Mouse (Mus musculus): Measurements from ENCODE around the gene Bok. TPM values are rescaled to one million over a fixed set of nuclear protein-coding genes. Genes with fewer than 3 reads are reported as not detected.

Gene Bok
- polyA plus RNA-seq, 1 experiment from 2014 or later: 79.8 TPM

Other genes starting within 250 kb of the Bok start
- gene Hdlbp, start 206.8 kb upstream of the Bok start, polyA plus RNA-seq (2014; fragmentation: Nextera tagmentation; extraction: Ambion mirVana): 65.1 and 80.2 TPM in 2 replicates
- gene Farp2, start 173.6 kb upstream of the Bok start, polyA plus RNA-seq (2014; fragmentation: Nextera tagmentation; extraction: Ambion mirVana): 5.0 and 5.2 TPM in 2 replicates
- 354 and 373 TPM in 2 replicates for gene Stk25, start 27.0 kb upstream of the Bok start, polyA plus RNA-seq (2014; fragmentation: Nextera tagmentation; extraction: Ambion mirVana)
- 89.3 and 91.7 TPM in 2 replicates for gene Atg4b, start 65.8 kb downstream of the Bok start, polyA plus RNA-seq (2014; fragmentation: Nextera tagmentation; extraction: Ambion mirVana)
- 40.6 and 42.8 TPM in 2 replicates for gene Thap4, start 69.2 kb downstream of the Bok start, polyA plus RNA-seq (2014; fragmentation: Nextera tagmentation; extraction: Ambion mirVana)
- gene Dtymk, start 116.3 kb downstream of the Bok start, polyA plus RNA-seq (2014; fragmentation: Nextera tagmentation; extraction: Ambion mirVana): 143 and 148 TPM in 2 replicates
- gene Ing5, start 118.3 kb downstream of the Bok start, polyA plus RNA-seq (2014; fragmentation: Nextera tagmentation; extraction: Ambion mirVana): 8.4 and 9.3 TPM in 2 replicates
- gene D2hgdh, start 139.2 kb downstream of the Bok start, polyA plus RNA-seq (2014; fragmentation: Nextera tagmentation; extraction: Ambion mirVana): 11.3 and 12.5 TPM in 2 replicates
- gene Gal3st2, start 175.6 kb downstream of the Bok start, polyA plus RNA-seq (2014; fragmentation: Nextera tagmentation; extraction: Ambion mirVana): not detected in 2 replicates
- gene Gal3st2b, start 232.7 kb downstream of the Bok start, polyA plus RNA-seq (2014; fragmentation: Nextera tagmentation; extraction: Ambion mirVana): 0.07 TPM in 1 of 2 replicates, not detected in the other

Measured in hindbrain, embryonic 14.5 days (tissue).